Comparison of ENCODE assay signal across 12 mouse cellular contexts in the genomic region with DNA sequence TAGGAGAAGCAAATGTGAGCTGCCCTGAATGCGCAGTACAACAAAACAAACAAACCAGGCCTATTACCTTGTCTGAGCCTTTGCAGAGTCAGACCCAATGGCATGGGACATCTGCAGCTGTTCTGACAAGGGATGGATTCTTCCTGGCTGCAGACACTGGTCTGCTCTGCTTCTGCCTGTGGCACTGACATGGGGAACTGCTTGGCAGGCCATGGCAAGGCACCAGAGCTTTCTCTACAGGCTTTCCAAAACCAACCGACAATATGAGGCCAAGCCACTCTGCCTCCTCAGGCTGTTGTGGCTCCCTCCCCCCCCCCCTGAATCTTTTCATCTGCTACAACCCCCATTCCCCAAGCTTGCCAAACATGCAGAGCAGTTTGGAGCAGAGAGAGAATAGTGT. TPM values are rescaled to one million over a fixed set of nuclear protein-coding genes. Genes with fewer than 3 reads are reported as not detected.
DNase-seq lines count a peak whose midpoint lies in the region; ATAC-seq lines count a peak whose summit lies in the region.
"Had no signal": no experiment of that assay in that cellular context is flagged by ENCODE, and none has a peak within 500 bp of the region (broad histone marks: within the 10 kb centered on the region; RNA-seq: fewer than 3 reads in every experiment).

No protein-coding gene starts in this region.

- 70% methylated on average over 2 of the region's 2 CpGs for WGBS in hindbrain, embryonic 16.5 days
- WGBS in hindbrain, embryonic 13.5 days: 91% methylated on average over 2 of the region's 2 CpGs
- WGBS in neural tube, embryonic 13.5 days: 73% methylated on average over 2 of the region's 2 CpGs

- no peaks in the 10 kb centered on the region for H3K27me3 ChIP-seq in hindbrain, embryonic 16.5 days (replicated peaks; ENCODE audit: control insufficient read depth, insufficient read depth, low read length)
- H3K27me3 ChIP-seq in hindbrain, embryonic 13.5 days: no peaks in the 10 kb centered on the region
- no peaks in the 10 kb centered on the region for H3K27me3 ChIP-seq in neural tube, embryonic 13.5 days

- DNase-seq in gastrocnemius, postnatal 10 days: peak; percentile 15
- no peak for DNase-seq in gastrocnemius, adult 18-20 months (ENCODE audit: low spot score)
- DNase-seq in neural tube, embryonic 10.5 days (ENCODE audit: extremely low spot score, low spot score): no peak
- no peak for DNase-seq in natural killer cell, adult 2 months (ENCODE audit: low spot score in 2 of 2)
- DNase-seq: kidney, adult 18-20 months; kidney, postnatal 4 days; lung, adult 18-20 months; thymus, postnatal 25 days had no signal

- H3K9ac ChIP-seq in hindbrain, embryonic 16.5 days (ENCODE audit: low read depth, low read length): no peak overlapping the region
- H3K9ac ChIP-seq in hindbrain, embryonic 13.5 days: no peak overlapping the region
- H3K9ac ChIP-seq in neural tube, embryonic 13.5 days: 0 out of 2 replicates have a peak overlapping the region, but pooled peaks have one; percentile 22

- no peaks in the 10 kb centered on the region for H3K9me3 ChIP-seq in hindbrain, embryonic 16.5 days (ENCODE audit: control insufficient read depth, low read length)
- no peaks in the 10 kb centered on the region for H3K9me3 ChIP-seq in hindbrain, embryonic 13.5 days
- H3K9me3 ChIP-seq in neural tube, embryonic 13.5 days: no peaks in the 10 kb centered on the region

- H3K27ac ChIP-seq in hindbrain, embryonic 16.5 days (ENCODE audit: low read depth, low read length): no peak overlapping the region
- H3K27ac ChIP-seq in hindbrain, embryonic 13.5 days: no peak overlapping the region
- H3K27ac ChIP-seq in neural tube, embryonic 13.5 days (replicated peaks): no peak overlapping the region

- peaks cover 1% of the 10 kb centered on the region; the same call in 1 of the 2 replicates for H3K4me1 ChIP-seq in hindbrain, embryonic 16.5 days (ENCODE audit: control insufficient read depth, insufficient read depth, low read depth, low read length)
- H3K4me1 ChIP-seq in hindbrain, embryonic 13.5 days (replicated peaks): peaks cover 11% of the 10 kb centered on the region
- peaks cover 5% of the 10 kb centered on the region for H3K4me1 ChIP-seq in neural tube, embryonic 13.5 days (replicated peaks)

- H3K4me2 ChIP-seq in hindbrain, embryonic 16.5 days (ENCODE audit: low read length): no peak overlapping the region
- no peak overlapping the region for H3K4me2 ChIP-seq in hindbrain, embryonic 13.5 days
- no peak overlapping the region for H3K4me2 ChIP-seq in neural tube, embryonic 13.5 days

- peak; percentile 72; the same call in 1 of the 2 replicates for ATAC-seq in hindbrain, embryonic 16.5 days
- ATAC-seq in hindbrain, embryonic 13.5 days (ENCODE audit: low FRiP score): no peak
- no peak for ATAC-seq in neural tube, embryonic 13.5 days (ENCODE audit: low read depth)
- ATAC-seq: forebrain, embryonic 16.5 days had no signal

- H3K4me3 ChIP-seq in hindbrain, embryonic 16.5 days (ENCODE audit: low read length): no peak overlapping the region
- no peak overlapping the region for H3K4me3 ChIP-seq in hindbrain, embryonic 13.5 days
- H3K4me3 ChIP-seq in neural tube, embryonic 13.5 days: no peak overlapping the region

- H3K36me3 ChIP-seq in hindbrain, embryonic 16.5 days (ENCODE audit: control insufficient read depth, insufficient read depth, low read length): no peaks in the 10 kb centered on the region
- no peaks in the 10 kb centered on the region for H3K36me3 ChIP-seq in hindbrain, embryonic 13.5 days
- peaks cover 5% of the 10 kb centered on the region; the same call in 1 of the 2 replicates for H3K36me3 ChIP-seq in neural tube, embryonic 13.5 days

RNA-seq across cellular contexts. Expression of a gene that starts 8.1 kb away (rescaled TPM):
- 100 to 1,000 TPM; 130 to 134 TPM for total RNA-seq in gastrocnemius, postnatal 10 days (2021)
- 100 to 1,000 TPM; 118 to 126 TPM for total RNA-seq in gastrocnemius, adult 18-20 months (2021)
- polyA plus RNA-seq in hindbrain, embryonic 16.5 days (2015; fragmentation: Nextera tagmentation; extraction: Ambion mirVana): 136 and 144 TPM in 2 replicates
- polyA plus RNA-seq in hindbrain, embryonic 13.5 days (2015; fragmentation: Nextera tagmentation; extraction: Ambion mirVana): 144 and 159 TPM in 2 replicates
- 166 and 181 TPM in 2 replicates for polyA plus RNA-seq in neural tube, embryonic 13.5 days (2015; fragmentation: Nextera tagmentation; extraction: Ambion mirVana)

RNA-seq across cellular contexts. Expression of a gene that starts 8.2 kb away (rescaled TPM):
- 10 to 100 TPM; 36.4 to 42.3 TPM for total RNA-seq in gastrocnemius, postnatal 10 days (2021)
- 10 to 100 TPM; 25.4 to 30.2 TPM for total RNA-seq in gastrocnemius, adult 18-20 months (2021)
- polyA plus RNA-seq in hindbrain, embryonic 16.5 days (2015; fragmentation: Nextera tagmentation; extraction: Ambion mirVana): 29.1 and 29.6 TPM in 2 replicates
- polyA plus RNA-seq in hindbrain, embryonic 13.5 days (2015; fragmentation: Nextera tagmentation; extraction: Ambion mirVana): 35.2 and 42.1 TPM in 2 replicates
- polyA plus RNA-seq in neural tube, embryonic 13.5 days (2015; fragmentation: Nextera tagmentation; extraction: Ambion mirVana): 41.7 and 46.5 TPM in 2 replicates

RNA-seq across cellular contexts. Expression of a gene that starts 22.3 kb away (rescaled TPM):
- 1 to 10 TPM; 3.1 to 4.4 TPM for total RNA-seq in gastrocnemius, postnatal 10 days (2021)
- total RNA-seq in gastrocnemius, adult 18-20 months (2021): 1 to 10 TPM; 2.2 to 2.4 TPM
- 10.2 and 11.9 TPM in 2 replicates for polyA plus RNA-seq in hindbrain, embryonic 16.5 days (2015; fragmentation: Nextera tagmentation; extraction: Ambion mirVana)
- 14.1 and 14.8 TPM in 2 replicates for polyA plus RNA-seq in hindbrain, embryonic 13.5 days (2015; fragmentation: Nextera tagmentation; extraction: Ambion mirVana)
- polyA plus RNA-seq in neural tube, embryonic 13.5 days (2015; fragmentation: Nextera tagmentation; extraction: Ambion mirVana): 12.6 and 14.4 TPM in 2 replicates
